Mouse (Mus musculus) liver, adult 2 months (tissue): ENCODE data around the gene Map3k5. TPM values are rescaled to one million over a fixed set of nuclear protein-coding genes. Genes with fewer than 3 reads are reported as not detected.

Experiments used
- DNase-seq: peaks from one replicate; pipeline ENCODE4 v3.0.0-alpha.2; 2011; ENCODE audit warnings: low read depth, low spot score; ENCODE audit errors: extremely low read depth
- H3K27ac ChIP-seq: fragments of 200-500 bp; replicated peaks from 2 replicates; pipeline ENCODE4 v1.5.1; 2012; ENCODE audit warnings: low read depth, mild to moderate bottlenecking, control low read depth, inconsistent platforms, low read length; ENCODE audit not compliant: insufficient read depth
- H3K27me3 ChIP-seq: fragments of 200-500 bp; 2 replicates; pipeline ENCODE4 v1.6.1; 2012; ENCODE audit warnings: mild to moderate bottlenecking, moderate library complexity, low read length, inconsistent platforms; ENCODE audit not compliant: control insufficient read depth, insufficient read depth
- H3K36me3 ChIP-seq: fragments of 200-500 bp; 2 replicates; pipeline ENCODE4 v1.6.1; 2012; ENCODE audit warnings: low read length, inconsistent platforms; ENCODE audit not compliant: control insufficient read depth, insufficient read depth
- H3K4me1 ChIP-seq: fragments of 200-500 bp; 2 replicates; pipeline ENCODE4 v1.6.1; 2011; ENCODE audit warnings: low read length; ENCODE audit not compliant: control insufficient read depth, insufficient read depth
- H3K4me3 ChIP-seq: fragments of 200-500 bp; 2 replicates; pipeline ENCODE4 v1.5.1; 2011; ENCODE audit warnings: low read depth, mild to moderate bottlenecking, control low read depth, low read length, moderate library complexity; ENCODE audit not compliant: insufficient read depth
- H3K79me2 ChIP-seq: fragments of 200-500 bp; 2 replicates; pipeline ENCODE4 v1.6.1; 2012; ENCODE audit warnings: inconsistent platforms, mild to moderate bottlenecking, low read length, moderate library complexity; ENCODE audit not compliant: control insufficient read depth, insufficient read depth
- H3K9ac ChIP-seq: fragments of 200-500 bp; 2 replicates; pipeline ENCODE4 v1.6.1; 2012; ENCODE audit warnings: low read depth, mild to moderate bottlenecking, control low read depth, inconsistent platforms, low read length
- CTCF ChIP-seq: fragments of 200-500 bp; IDR thresholded peaks from 2 replicates; pipeline ENCODE4 v1.5.1; 2011; ENCODE audit warnings: low read depth, low read length, control low read depth
- POLR2A ChIP-seq: fragments of 200-500 bp; IDR thresholded peaks from 2 replicates; pipeline ENCODE4 v1.6.1; 2011; ENCODE audit warnings: low read length, control low read depth; ENCODE audit not compliant: insufficient read depth; ENCODE audit errors: extremely low read depth
- WGBS: fragments of 180-500 bp; shearing (Covaris S2); methylation state at CpG from one replicate; pipeline ENCODE4 v1.1.7; 2018; 5-methylcytosine and 5-hydroxymethylcytosine counted together
- polyA plus RNA-seq: library from polyadenylated mRNA; depleted of rRNA; stranded (reverse); fragments of >200 nt; gene quantifications from 2 replicates; pipeline ENCODE4 v1.2.3, GENCODE M21; 2012
- total RNA-seq: library from RNA; depleted of rRNA; stranded (reverse); fragments of >200 nt; gene quantifications from 2 replicates; pipeline ENCODE4 v1.2.3, GENCODE M21; 2014

The Map3k5 gene
- total and polyA plus RNA-seq, 2 experiments, result 2.9 to 25.4 TPM

DNA sequence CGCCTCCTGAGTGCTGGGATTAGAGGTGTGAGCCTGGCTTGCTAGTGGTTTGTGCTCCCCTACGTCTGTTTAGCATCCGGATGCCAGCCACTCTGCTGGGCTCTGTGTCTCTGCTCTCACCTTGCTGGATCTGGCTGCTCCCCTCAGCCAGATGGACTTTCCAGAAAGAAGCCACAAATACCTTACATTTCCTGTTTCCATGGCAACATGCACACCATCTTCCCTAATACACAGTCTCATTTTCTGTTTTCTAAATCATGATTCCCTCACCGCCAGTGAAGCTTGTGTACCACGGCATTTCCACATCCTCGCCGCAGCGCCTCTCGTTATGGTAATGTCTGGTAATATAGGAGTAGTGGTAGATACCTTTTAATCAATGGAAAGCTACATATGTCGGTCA, 84.1 kb downstream of the Map3k5 start:
- H3K79me2 ChIP-seq, result peaks cover 4% of the 10 kb centered on the region; the same call in 1 of the 2 replicates
- 98% methylated on average over 10 of the region's 10 CpGs for WGBS
- no peak overlapping the region for H3K27ac ChIP-seq
- no peak overlapping the region for H3K4me3 ChIP-seq
- no peak for DNase-seq
- TF ChIP-seq POLR2A (no peak), CTCF (no peak)
- H3K9ac ChIP-seq, result no peak overlapping the region
- H3K36me3 ChIP-seq, result 0 out of 2 replicates have a peak, but pooled peaks cover 2% of the 10 kb centered on the region
- no peaks in the 10 kb centered on the region; the same call in 1 of the 2 replicates for H3K4me1 ChIP-seq
- no peaks in the 10 kb centered on the region for H3K27me3 ChIP-seq

DNA sequence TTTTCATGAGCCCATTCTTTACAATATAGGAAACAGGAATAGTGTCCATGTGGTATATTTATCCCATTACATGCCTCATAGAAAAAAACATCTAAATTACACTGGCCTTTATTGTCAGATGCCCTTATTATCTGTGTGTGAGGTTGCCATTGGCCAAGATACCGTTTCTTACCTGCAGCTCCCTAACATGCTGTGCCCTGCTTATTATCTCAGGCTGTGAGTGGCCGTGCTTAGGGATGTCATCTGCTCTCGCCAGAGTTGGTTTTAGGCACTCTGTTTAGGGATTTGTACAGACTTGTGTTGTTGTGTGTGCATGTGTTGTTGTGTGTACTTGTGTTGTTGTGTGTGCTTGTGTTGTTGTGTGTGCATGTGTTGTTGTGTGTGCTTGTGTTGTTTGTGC, 84.5 kb downstream of the Map3k5 start:
- H3K4me1 ChIP-seq, result no peaks in the 10 kb centered on the region; the same call in 1 of the 2 replicates
- no peak for TF ChIP-seq CTCF
- no peak for TF ChIP-seq POLR2A
- no peaks in the 10 kb centered on the region for H3K27me3 ChIP-seq
- H3K4me3 ChIP-seq, result no peak overlapping the region
- DNase-seq, result no peak
- no peak overlapping the region for H3K27ac ChIP-seq
- H3K36me3 ChIP-seq, result 0 out of 2 replicates have a peak, but pooled peaks cover 2% of the 10 kb centered on the region
- no peak overlapping the region for H3K9ac ChIP-seq
- WGBS, result 93% methylated on average over 3 of the region's 3 CpGs
- H3K79me2 ChIP-seq, result peaks cover 4% of the 10 kb centered on the region; the same call in 1 of the 2 replicates

DNA sequence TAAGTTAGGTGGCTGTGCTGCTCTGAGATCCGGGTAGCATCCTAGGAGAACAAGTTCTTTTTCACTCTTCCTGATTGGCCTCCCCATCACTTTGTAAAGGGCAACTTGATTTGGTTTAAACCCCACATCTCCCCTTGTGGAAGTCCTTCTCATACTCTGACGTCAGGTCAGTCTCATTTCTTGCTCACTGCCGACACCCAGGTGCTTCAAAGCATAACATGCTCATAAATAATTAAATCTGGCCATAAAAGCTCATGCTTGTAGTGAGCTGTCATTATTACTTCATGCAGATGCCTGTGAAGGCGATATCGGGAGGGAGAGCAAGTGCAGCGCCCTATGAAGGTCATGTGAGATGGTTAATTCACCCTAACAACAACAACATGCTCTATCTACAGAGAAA, 87.0 kb downstream of the Map3k5 start:
- H3K4me3 ChIP-seq, result no peak overlapping the region

DNA sequence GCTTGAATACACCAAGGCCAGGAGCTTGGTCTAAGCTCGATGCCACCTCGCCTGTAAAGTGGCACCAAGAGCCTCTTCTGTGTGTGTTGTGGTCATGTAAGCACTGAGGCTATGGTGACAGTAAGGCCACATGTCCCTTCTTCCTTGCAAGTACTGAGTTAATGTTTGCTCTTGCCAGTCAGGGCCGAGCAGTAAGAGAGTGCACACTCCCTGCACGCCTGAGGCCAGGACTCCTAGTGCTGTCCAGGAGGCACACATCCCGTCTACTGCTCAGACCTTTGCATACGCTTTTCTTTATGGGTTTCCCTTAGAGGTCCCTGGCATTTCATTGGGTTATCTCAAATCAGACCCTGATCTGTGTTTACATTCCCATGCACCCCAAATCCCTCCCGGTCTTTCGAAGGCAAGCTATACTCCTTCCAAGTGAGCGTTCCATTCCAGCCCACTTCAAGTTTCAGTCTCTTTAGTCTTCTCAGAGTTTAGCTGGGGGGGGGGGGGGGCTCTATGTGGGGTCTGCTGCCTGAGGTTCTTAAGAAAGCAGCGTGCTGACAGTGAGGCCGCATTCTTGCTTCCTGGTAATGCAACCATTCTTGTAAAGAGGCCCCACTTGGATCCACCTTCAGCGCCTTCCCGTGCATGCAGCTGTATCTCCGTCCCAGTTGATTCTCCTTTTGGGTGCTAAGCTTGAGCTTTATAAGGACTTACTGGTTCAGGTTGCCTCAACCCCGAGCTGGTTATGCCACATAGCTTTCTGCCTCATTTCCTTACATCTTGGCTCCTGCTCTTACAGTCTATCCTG, 87.6 kb downstream of the Map3k5 start:
- no peak overlapping the region for H3K4me3 ChIP-seq
- WGBS, result 93% methylated on average over 15 of the region's 15 CpGs
- TF ChIP-seq CTCF, result no peak
- no peak overlapping the region for H3K9ac ChIP-seq
- H3K27me3 ChIP-seq, result no peaks in the 10 kb centered on the region
- DNase-seq, result no peak
- H3K4me1 ChIP-seq, result no peaks in the 10 kb centered on the region; the same call in 1 of the 2 replicates
- no peak overlapping the region for H3K27ac ChIP-seq
- peaks cover 4% of the 10 kb centered on the region; the same call in 1 of the 2 replicates for H3K79me2 ChIP-seq
- peaks cover 16% of the 10 kb centered on the region for H3K36me3 ChIP-seq

More for the DNA sequence above, 87.0 kb downstream of the Map3k5 start:
- no peak for DNase-seq
- Histone ChIP-seq H3K4me1 (no peaks in the 10 kb centered on the region; the same call in 1 of the 2 replicates), H3K79me2 (peaks cover 4% of the 10 kb centered on the region; the same call in 1 of the 2 replicates), H3K36me3 (peaks cover 16% of the 10 kb centered on the region), H3K27me3 (no peaks in the 10 kb centered on the region), H3K9ac (no peak overlapping the region), H3K27ac (no peak overlapping the region)
- WGBS, result 95% methylated on average over 6 of the region's 6 CpGs
- no peak for TF ChIP-seq POLR2A
- no peak for TF ChIP-seq CTCF

DNA sequence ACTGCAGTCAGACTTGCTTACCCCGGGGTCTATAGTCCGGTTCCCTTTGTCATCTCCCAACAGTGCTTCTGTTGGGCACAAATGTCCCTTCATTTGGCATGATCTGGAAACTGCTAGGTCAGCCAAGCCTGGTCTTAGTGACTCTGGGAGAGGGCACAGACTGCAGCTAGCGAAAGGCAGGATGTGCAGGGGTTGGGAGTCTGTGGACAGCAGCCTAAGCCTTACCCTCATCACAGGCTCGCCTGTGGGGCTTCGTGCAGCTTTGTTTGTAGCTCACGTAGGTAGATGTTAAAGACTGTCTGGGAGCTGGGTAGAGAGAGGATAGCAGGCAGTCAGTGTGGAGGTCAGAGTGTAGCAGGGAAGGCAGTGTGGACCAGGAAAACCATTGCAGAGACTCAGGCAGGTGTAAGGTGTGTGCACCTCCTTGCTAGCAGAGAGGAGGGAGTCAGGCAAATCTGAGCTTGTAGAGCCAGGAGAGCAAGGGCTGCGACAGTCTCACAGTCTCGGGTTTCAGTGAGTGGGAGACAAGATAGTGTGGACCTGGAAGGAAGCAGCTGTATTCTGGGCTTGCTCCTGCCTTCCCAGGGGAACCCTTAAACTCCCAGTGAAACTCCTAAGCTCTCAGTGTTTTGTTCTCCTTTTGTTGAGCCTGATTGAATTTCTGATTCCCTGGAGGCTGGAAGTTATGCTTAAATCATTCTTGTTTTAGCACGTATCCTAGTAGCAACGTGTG, 88.5 kb downstream of the Map3k5 start:
- Histone ChIP-seq H3K4me1 (no peaks in the 10 kb centered on the region; the same call in 1 of the 2 replicates), H3K9ac (no peak overlapping the region), H3K4me3 (no peak overlapping the region), H3K79me2 (peaks cover 4% of the 10 kb centered on the region; the same call in 1 of the 2 replicates), H3K27ac (no peak overlapping the region), H3K36me3 (peaks cover 18% of the 10 kb centered on the region), H3K27me3 (no peaks in the 10 kb centered on the region)
- 77% methylated on average over 10 of the region's 10 CpGs for whole genome bisulfite sequencing
- TF ChIP-seq CTCF (no peak), POLR2A (no peak)
- peak; percentile 51 for DNase-seq

DNA sequence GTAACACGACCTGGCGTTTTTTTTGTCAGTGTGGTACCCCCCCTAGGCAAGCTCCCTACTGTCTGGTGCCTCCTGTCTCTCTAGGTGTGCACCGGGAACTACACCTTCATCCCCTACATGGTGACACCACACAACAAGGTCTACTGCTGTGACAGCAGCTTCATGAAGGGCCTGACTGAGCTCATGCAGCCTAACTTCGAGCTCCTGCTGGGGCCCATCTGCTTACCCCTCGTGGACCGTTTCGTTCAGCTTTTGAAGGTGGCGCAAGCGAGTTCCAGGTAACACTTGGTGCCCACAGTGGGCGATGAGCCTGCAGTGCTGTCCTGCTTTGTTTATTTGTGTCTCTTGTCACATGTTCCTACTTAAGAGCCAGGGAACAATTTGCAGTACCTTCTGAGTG, 89.3 kb downstream of the Map3k5 start:
- Histone ChIP-seq H3K36me3 (peaks cover 24% of the 10 kb centered on the region), H3K27ac (no peak overlapping the region), H3K9ac (no peak overlapping the region), H3K27me3 (no peaks in the 10 kb centered on the region), H3K79me2 (peaks cover 4% of the 10 kb centered on the region; the same call in 1 of the 2 replicates), H3K4me1 (no peaks in the 10 kb centered on the region; the same call in 1 of the 2 replicates), H3K4me3 (no peak overlapping the region)
- DNase-seq, result peak; percentile 71
- TF ChIP-seq CTCF (no peak), POLR2A (no peak)
- 67% methylated on average over 10 of the region's 10 CpGs for WGBS
